Mouse (Mus musculus): ENCODE data around the gene Krt42.
"Not testable (repeated sequence)": the region's sequence is repeated elsewhere in the genome, so short reads cannot be mapped to it uniquely, and the experiment has no call there.

Krt42 gene

GRCm38 (mm10) chr11:100269821-100270332 is at the start of gene Krt42:
Gene Krt42, minus strand, starts transcription at chr11:100269871.
- DNase-seq (ENCODE audit: low spot score) = no peak

DNA sequence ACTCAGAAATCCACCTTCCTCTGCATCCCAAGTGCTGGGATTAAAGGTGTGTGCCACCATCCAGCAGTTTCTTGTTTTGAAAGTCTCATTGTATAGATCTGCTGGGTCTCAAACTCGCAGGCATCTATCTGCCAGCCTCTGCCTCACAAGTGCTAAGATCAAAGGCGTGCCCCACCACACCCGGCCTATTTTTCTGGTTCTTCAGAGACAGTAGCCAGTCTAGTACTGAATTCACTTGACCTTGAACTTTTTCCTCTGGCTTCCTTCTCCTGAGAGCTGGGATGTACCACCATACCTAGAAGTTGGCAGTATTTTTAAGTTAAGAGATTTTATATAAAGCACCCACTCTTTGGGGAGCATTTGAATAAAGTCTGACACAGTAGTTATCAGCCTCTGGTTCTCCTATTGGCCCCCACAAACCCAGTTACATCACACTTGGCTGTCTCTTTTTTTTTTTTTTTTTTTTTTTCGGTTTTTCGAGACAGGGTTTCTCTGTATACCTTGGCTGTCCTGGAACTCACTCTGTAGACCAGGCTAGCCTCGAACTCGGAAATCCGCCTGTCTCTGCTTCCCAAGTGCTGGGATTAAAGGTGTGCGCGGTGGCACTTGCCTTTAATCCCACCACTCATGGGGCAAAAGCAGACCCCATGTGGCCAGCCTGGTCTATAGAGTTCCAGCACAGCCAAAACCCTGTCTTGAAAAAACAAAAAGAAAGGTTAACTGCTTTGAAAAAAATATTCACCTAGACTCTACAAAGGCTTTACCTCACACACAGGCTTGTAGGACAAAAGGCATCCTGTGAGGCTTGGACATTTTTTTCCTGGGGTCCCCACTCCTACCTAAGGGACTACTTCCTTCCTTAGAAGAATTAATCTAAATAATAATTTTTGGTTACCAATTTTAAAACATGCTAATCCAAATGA is 49.1 kb upstream of the Krt42 start:
- DNase-seq (ENCODE audit: low spot score) = no peak

GRCm38 (mm10) chr11:100317826-100318380 is 48.2 kb upstream of the Krt42 start:
- no peak for DNase-seq (ENCODE audit: low spot score)

DNA sequence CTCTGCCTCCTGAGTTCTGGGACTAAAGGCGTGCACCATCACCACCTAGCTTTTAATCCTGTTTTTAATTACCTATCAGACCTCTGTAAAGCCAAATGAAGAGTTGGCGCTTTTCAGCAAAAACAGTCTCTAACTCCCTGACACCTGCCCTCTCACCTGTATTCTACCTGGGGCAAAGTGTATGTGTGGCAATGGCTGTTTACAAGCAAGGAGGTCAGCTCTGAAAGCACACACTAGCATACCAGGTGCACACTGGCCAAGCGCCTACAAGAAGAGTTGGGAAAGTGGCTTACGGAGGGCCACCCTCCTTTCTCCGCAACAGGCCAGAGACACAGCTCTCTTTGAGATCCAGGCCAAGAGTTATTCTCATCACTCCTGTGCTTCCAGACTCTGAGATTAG is 45.8 kb upstream of the Krt42 start:
- DNase-seq (ENCODE audit: low spot score) = no peak

- no peak for DNase-seq (ENCODE audit: low spot score)
Observed at GRCm38 (mm10) chr11:100313424-100313823, 43.8 kb upstream of the Krt42 start.

GRCm38 (mm10) chr11:100312096-100312679 is 42.5 kb upstream of the Krt42 start:
- DNase-seq (ENCODE audit: low spot score) = no peak

DNA sequence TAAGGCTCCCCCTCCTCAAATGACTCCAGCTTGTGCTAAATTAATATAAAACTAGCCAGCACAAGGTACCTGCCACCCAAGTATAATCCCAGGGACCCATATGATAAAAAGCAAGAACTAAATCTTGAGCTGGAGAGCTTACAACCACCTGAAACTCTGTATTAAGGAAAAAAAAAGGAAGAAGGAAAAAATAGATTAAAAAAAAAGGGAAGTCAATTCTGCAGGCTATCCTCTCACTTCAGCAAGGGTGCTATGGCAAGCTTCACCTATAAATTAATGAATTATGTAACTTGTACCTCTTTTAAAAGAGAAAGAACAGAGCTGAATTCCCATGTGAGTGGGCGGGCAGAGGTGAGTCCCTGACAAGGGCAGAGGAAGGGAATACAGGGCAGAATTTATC is 42.0 kb upstream of the Krt42 start:
- DNase-seq (ENCODE audit: low spot score) = no peak

DNA sequence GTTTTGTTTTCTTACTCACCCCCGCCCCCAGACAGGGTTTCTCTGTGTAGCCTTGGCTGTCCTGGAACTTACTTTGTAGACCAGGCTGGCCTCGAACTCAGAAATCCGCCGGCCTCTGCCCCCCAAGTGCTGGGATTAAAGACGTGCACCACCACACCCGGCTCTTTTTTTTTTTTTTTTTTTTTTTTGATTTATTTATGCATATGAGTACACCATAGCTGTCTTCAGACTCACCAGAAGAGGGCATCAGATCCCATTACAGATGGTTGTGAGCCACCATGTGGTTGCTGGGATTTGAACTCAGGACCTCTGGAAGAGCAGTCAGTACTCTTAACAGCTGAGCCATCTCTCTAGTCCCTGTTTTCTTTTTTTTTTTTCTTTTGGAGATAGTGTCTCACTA is 39.0 kb upstream of the Krt42 start:
- DNase-seq (ENCODE audit: low spot score) = not testable (repeated sequence)

DNA sequence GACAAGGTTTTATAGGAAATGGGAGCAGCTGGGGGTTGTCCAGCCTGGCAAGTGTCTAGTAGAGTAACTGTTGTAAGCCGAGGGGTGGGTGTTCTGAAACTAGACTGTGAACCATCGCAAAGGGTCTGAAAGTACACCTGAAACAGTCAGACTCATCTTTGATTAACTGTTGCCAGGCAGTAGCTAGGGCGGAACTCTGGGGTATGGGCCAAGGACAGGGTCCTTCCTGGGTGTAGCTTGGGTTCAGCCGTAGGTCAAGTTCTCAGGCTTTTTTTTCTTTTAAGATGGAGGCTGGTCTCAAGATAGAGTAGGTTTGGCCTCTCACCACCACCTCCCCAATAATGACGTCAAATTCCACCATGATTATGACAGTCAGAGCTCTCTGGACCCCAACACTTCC is 38.2 kb upstream of the Krt42 start:
- no peak for DNase-seq (ENCODE audit: low spot score)

DNA sequence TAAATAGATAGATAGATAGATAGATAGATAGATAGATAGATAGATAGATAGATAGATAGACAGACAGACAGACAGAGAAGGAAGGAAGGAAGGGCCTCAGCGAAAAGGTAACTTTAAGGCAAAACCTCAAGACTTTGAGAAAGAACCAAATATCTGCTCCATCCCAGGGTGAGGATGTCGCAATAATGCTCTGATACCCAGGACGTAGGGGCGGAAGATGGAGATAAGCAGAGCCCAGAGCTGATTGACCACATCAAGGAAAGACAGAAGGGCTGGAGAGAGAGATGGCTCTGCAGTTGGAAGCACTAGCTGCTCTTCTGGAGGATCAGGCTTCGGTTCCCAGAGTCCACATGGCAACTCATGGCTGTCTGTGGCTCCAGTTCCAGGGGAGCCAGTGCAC is 31.6 kb upstream of the Krt42 start:
- no peak for DNase-seq (ENCODE audit: low spot score)

GRCm38 (mm10) chr11:100300293-100300692 is 30.6 kb upstream of the Krt42 start:
- peak; percentile 49 for DNase-seq (ENCODE audit: low spot score)

GRCm38 (mm10) chr11:100298274-100299036 is 28.8 kb upstream of the Krt42 start:
- peak; percentile 80 for DNase-seq (ENCODE audit: low spot score)

GRCm38 (mm10) chr11:100297801-100298200 is 28.1 kb upstream of the Krt42 start:
- DNase-seq (ENCODE audit: low spot score) = no peak

DNA sequence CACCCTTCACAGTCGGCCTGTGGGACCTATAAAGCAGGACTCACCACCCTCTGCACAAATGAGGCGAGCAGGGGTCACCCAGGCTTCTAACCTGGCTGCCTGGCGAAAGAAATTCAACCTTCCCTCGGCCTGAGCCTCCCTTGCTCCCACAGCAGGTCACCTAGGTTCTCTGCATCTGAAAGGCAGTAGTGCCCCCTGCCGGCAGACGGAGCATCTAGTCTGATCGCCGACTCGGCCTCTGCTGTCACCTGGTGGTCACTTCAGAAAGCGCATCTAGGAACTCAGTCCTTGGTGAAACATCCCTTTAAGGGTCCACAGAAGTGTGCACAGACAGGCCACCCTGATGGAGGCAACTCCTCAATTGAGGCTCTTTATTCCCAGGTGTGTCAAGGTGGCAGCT is 25.6 kb upstream of the Krt42 start:
- peak; percentile 80 for DNase-seq (ENCODE audit: low spot score)

GRCm38 (mm10) chr11:100292884-100293283 is 23.2 kb upstream of the Krt42 start:
- no peak for DNase-seq (ENCODE audit: low spot score)

- no peak for DNase-seq (ENCODE audit: low spot score)
Observed at GRCm38 (mm10) chr11:100290235-100290634, 20.6 kb upstream of the Krt42 start.

DNA sequence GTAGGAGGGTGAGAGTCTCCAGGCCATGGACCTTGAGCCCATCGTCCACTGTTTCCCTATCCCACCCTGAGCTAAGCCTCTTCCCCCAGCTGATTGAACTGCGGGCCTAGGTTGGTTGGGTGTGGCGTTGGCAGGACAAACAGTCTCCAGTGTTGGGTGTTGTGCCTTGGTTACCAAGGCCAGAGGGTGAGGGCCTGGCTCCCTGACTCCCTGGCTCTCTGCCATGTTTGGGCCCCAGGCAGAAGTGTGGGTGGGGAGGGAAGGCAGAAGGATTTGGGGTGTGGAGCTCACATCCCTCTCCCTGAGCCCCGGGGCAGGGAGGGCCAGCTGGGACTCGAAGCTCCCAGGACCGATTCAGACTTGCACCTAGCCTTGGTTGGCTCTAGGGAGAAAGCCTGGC is 19.3 kb upstream of the Krt42 start:
- DNase-seq (ENCODE audit: low spot score) = peak; percentile 44

DNA sequence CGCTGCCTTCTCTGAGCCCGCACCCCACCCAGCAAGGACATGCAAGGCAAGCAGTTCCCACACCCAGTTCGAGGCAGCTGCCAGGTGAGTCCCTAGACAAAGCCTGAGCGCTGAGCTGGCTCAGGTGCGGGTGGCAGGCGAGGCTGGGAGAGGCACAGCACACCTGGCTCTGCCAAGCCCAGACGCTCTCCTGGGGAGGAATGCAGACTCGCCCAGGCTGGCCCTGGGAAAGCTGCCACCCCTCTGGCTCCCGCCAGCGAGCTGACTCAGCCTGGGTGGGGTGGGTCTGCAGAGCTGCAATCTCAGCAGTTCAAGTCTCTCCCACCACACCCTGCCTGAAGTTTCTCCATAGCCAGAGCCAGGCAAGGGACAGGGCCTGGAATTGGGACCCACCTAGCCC is 17.4 kb upstream of the Krt42 start:
- peak; percentile 50 for DNase-seq (ENCODE audit: low spot score)

DNA sequence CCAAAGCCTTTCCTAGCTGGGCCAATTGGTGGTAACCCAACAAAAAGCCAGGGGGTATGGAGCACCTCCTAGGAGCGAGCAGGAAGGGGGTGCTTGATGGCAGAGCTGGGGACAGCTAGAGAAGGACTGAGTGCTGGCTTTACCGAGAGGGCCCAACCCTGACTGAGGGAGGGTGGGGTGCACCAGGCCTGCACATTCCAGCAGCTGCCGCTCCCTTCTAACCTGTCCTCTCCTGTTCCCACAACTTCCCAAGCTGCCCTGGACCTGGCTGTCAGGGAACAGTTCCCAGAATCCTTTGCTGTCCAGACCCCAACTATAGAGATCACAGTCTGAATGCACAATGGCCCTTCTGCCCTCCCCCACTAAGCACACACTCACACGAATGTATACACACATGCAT is 15.3 kb upstream of the Krt42 start:
- no peak for DNase-seq (ENCODE audit: low spot score)

- peak; percentile 80 for DNase-seq (ENCODE audit: low spot score)
Observed at GRCm38 (mm10) chr11:100282549-100282948, 12.9 kb upstream of the Krt42 start.

DNA sequence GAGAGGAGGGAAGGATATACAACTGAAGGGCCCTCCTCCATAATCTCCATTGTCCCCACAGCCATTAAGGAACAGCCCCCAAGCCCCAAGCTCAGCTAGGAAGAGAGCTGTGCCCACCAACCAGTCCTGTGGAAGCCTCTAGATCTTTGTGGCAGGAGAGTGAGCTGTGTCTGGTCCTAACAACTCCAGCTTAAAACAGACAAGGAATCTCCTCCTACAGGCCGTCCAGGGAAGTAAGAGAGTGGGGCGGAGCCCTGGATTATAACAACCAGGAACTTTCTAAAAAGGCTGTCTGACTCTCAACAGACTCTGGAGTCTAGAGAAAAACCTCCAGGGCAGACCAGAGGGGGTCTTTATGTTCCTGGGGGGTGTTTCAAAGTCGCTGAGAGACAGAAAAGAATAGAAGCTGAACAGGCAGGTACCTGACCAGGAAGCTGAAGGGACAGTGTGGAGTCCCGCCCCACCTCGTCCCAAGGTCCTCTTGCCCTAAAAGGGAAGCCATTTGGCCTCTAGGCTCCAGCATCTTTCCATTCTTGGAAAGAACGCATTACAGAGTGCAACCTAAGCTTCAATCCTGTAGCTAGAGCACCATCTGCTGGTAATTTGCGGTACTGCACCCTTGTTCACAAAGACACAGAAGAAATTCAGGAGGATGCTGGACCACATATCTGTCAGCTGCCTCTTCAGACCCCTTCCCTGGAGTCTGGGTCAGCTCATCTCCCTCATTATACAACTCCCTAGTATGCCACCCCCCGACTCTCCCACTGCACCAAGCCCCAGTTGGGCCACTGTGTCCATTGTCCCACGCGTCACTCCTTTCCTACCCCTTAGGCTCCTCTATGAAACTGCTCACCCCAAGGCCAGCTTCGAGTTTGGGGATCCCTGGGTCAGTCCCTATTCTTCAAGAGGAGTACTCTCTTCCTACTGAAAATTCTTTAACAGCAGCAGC is 12.2 kb upstream of the Krt42 start:
- peak; percentile 89 for DNase-seq (ENCODE audit: low spot score)

Measured in ovary, postnatal 14 days (tissue).